Mouse (Mus musculus) bone marrow, adult 2 months (tissue): ENCODE results near the gene Stox2. TPM values are rescaled to one million over a fixed set of nuclear protein-coding genes. Genes with fewer than 3 reads are reported as not detected.

ENCODE experiments used
- H3K27ac ChIP-seq: fragments of 200-500 bp; 2 replicates; pipeline ENCODE4 v1.5.1; 2012; ENCODE audit warnings: low read depth, mild to moderate bottlenecking, control low read depth, inconsistent platforms, low read length; ENCODE audit not compliant: control insufficient read depth, poor library complexity, insufficient read depth
- H3K4me1 ChIP-seq: fragments of 200-500 bp; 2 replicates; pipeline ENCODE4 v1.6.1; 2011; ENCODE audit warnings: low read length; ENCODE audit not compliant: control insufficient read depth, insufficient read depth
- H3K4me3 ChIP-seq: fragments of 200-500 bp; replicated peaks from 2 replicates; pipeline ENCODE3; 2011; ENCODE audit warnings: mild to moderate bottlenecking, low read depth, low read length, control low read depth; ENCODE audit not compliant: control insufficient read depth
- CTCF ChIP-seq: fragments of 200-500 bp; IDR thresholded peaks from 2 replicates; pipeline ENCODE4 v1.5.1; 2011; ENCODE audit warnings: low read length, control low read depth; ENCODE audit not compliant: control insufficient read depth, insufficient read depth
- POLR2A ChIP-seq: fragments of 200-500 bp; IDR thresholded peaks from 2 replicates; pipeline ENCODE4 v1.6.1; 2011; ENCODE audit warnings: low read depth, mild to moderate bottlenecking, control low read depth, low read length, borderline replicate concordance; ENCODE audit not compliant: control insufficient read depth
- WGBS: fragments of 180-500 bp; shearing (Covaris S2); methylation state at CpG from one replicate; pipeline ENCODE4 v1.1.7; 2018; 5-methylcytosine and 5-hydroxymethylcytosine counted together
- polyA plus RNA-seq: library from polyadenylated mRNA; stranded (reverse); fragments of >200 nt; gene quantifications from 2 replicates; pipeline ENCODE4 v1.2.4, GENCODE M21; 2011; ENCODE audit warnings: low replicate concordance; ENCODE audit not compliant: missing spikeins, insufficient read depth, insufficient read length

The Stox2 gene
- polyA plus RNA-seq, 1 experiment, result 3.2 TPM

GRCm38 (mm10) chr8:47412696-47413523, 33.3 kb downstream of the Stox2 start:
- Histone ChIP-seq H3K4me1 (no peaks in the 10 kb centered on the region), H3K4me3 (no peak overlapping the region), H3K27ac (no peak overlapping the region; the same call in 1 of the 2 replicates)
- WGBS, result 1% methylated on average over 80 of the region's 81 CpGs
- TF ChIP-seq CTCF (no peak), POLR2A (no peak)

GRCm38 (mm10) chr8:47411994-47412695, 34.0 kb downstream of the Stox2 start:
- Histone ChIP-seq H3K4me1 (no peaks in the 10 kb centered on the region), H3K27ac (no peak overlapping the region), H3K4me3 (no peak overlapping the region)
- TF ChIP-seq POLR2A, result no peak
- TF ChIP-seq CTCF, result no peak
- 4% methylated on average over 43 of the region's 43 CpGs for WGBS

- TF ChIP-seq CTCF, result no peak
- no peak for TF ChIP-seq POLR2A
- no peak overlapping the region for H3K4me3 ChIP-seq
- H3K27ac ChIP-seq, result no peak overlapping the region
- WGBS, result 11% methylated on average over 12 of the region's 12 CpGs
- H3K4me1 ChIP-seq, result no peaks in the 10 kb centered on the region
Measured at GRCm38 (mm10) chr8:47411321-47411720, 34.8 kb downstream of the Stox2 start.

- Histone ChIP-seq H3K4me3 (no peak overlapping the region), H3K4me1 (no peaks in the 10 kb centered on the region), H3K27ac (no peak overlapping the region)
- 17% methylated on average over 8 of the region's 8 CpGs for WGBS
- TF ChIP-seq POLR2A (no peak), CTCF (no peak)
Measured at GRCm38 (mm10) chr8:47409061-47409460, 37.1 kb downstream of the Stox2 start.

GRCm38 (mm10) chr8:47404852-47405251, 41.3 kb downstream of the Stox2 start:
- no peaks in the 10 kb centered on the region for H3K4me1 ChIP-seq
- H3K27ac ChIP-seq, result no peak overlapping the region
- no peak for TF ChIP-seq CTCF
- no peak for TF ChIP-seq POLR2A
- no peak overlapping the region for H3K4me3 ChIP-seq
- 61% methylated on average over 2 of the region's 2 CpGs for WGBS

- H3K4me3 ChIP-seq, result no peak overlapping the region
- 85% methylated on average over 7 of the region's 7 CpGs for WGBS
- H3K4me1 ChIP-seq, result no peaks in the 10 kb centered on the region
- no peak for TF ChIP-seq CTCF
- TF ChIP-seq POLR2A, result no peak
- no peak overlapping the region for H3K27ac ChIP-seq
Measured at GRCm38 (mm10) chr8:47392927-47393326, 53.2 kb downstream of the Stox2 start.

- Histone ChIP-seq H3K4me1 (no peaks in the 10 kb centered on the region), H3K4me3 (no peak overlapping the region), H3K27ac (no peak overlapping the region)
- 86% methylated on average over 18 of the region's 18 CpGs for WGBS
- TF ChIP-seq POLR2A, result no peak
- TF ChIP-seq CTCF, result no peak
Measured at GRCm38 (mm10) chr8:47392290-47392689, 53.9 kb downstream of the Stox2 start.

GRCm38 (mm10) chr8:47391844-47392243, 54.3 kb downstream of the Stox2 start:
- WGBS, result 83% methylated on average over 10 of the region's 10 CpGs

GRCm38 (mm10) chr8:47389430-47389829, 56.7 kb downstream of the Stox2 start:
- 78% methylated on average over 3 of the region's 3 CpGs for WGBS

More at GRCm38 (mm10) chr8:47391844-47392243, 54.3 kb downstream of the Stox2 start:
- no peak overlapping the region for H3K4me3 ChIP-seq
- TF ChIP-seq POLR2A (no peak), CTCF (no peak)
- H3K27ac ChIP-seq, result no peak overlapping the region
- H3K4me1 ChIP-seq, result no peaks in the 10 kb centered on the region

More at GRCm38 (mm10) chr8:47389430-47389829, 56.7 kb downstream of the Stox2 start:
- Histone ChIP-seq H3K4me3 (no peak overlapping the region), H3K4me1 (no peaks in the 10 kb centered on the region), H3K27ac (no peak overlapping the region)
- TF ChIP-seq POLR2A (no peak), CTCF (no peak)
